In genomic region chr1:134332770-134333271, GRCm38 (mm10) we compare ENCODE assay signal across 9 mouse cellular contexts. TPM values are rescaled to one million over a fixed set of nuclear protein-coding genes. Genes with fewer than 3 reads are reported as not detected.
DNase-seq lines count a peak whose midpoint lies in the region; ATAC-seq and TF ChIP-seq lines count a peak whose summit lies in the region.
"Had no signal": no experiment of that assay in that cellular context is flagged by ENCODE, and none has a peak within 500 bp of the region (broad histone marks: within the 10 kb centered on the region; RNA-seq: fewer than 3 reads in every experiment).

Gene Ppfia4 (minus strand): TSS chr1:134332928.

- in situ Hi-C loops in ES-E14 (cut with MboI; ENCODE audit: low sequenced_read_pairs in 2 of 2, unreplicated experiment in 2 of 2): loop anchor here in 1 of 2 experiments (5.0 kb wide), 1 partner anchor 181 kb away; no protein-coding TSS in a partner anchor

- ATAC-seq in embryonic facial prominence, embryonic 14.5 days (ENCODE audit: low read depth): peak; percentile 41; the same call in 1 of the 2 replicates
- ATAC-seq in heart, embryonic 14.5 days (ENCODE audit: insufficient number of reproducible peaks, insufficient read depth, low FRiP score, low read depth): peak; percentile 82
- peak; percentile 69 for ATAC-seq in midbrain, embryonic 16.5 days

- H3K27ac ChIP-seq in ES-E14 (ENCODE audit: insufficient read depth, low read depth, low read length, poor library complexity, severe bottlenecking): no peak within 1 kb of the TSS
- H3K27ac ChIP-seq in embryonic facial prominence, embryonic 14.5 days (replicated peaks; ENCODE audit: low read depth, low read length): peak within 1 kb of the TSS; percentile 28; the same call in 1 of the 2 replicates
- H3K27ac ChIP-seq in heart, embryonic 14.5 days (replicated peaks in 1 of 2; ENCODE audit: control insufficient read depth in 1 of 2, insufficient read depth in 1 of 2, low read depth in 2 of 2, low read length in 2 of 2): peak within 1 kb of the TSS; percentile 82 to 87
- no peak within 1 kb of the TSS for H3K27ac ChIP-seq in midbrain, embryonic 16.5 days (ENCODE audit: low read length)
- H3K27ac ChIP-seq: liver, embryonic 14.5 days had no signal

- intact Hi-C loops in heart, postnatal 25 days (cut with DNase I): loop anchor here (1.0 to 5.0 kb wide), 3 partner anchors 182 to 276 kb away; no protein-coding TSS in a partner anchor

- whole genome bisulfite sequencing in embryonic facial prominence, embryonic 14.5 days: 39% methylated on average over 13 of the region's 13 CpGs
- 11% methylated on average over 13 of the region's 13 CpGs for WGBS in heart, embryonic 14.5 days
- WGBS in midbrain, embryonic 16.5 days: 62% methylated on average over 13 of the region's 13 CpGs

- H3K27me3 ChIP-seq in embryonic facial prominence, embryonic 14.5 days (replicated peaks; ENCODE audit: control insufficient read depth, insufficient read depth, low read length): no peaks in the 10 kb centered on the region
- H3K27me3 ChIP-seq in heart, embryonic 14.5 days (ENCODE audit: control insufficient read depth, insufficient read depth, low read length): no peaks in the 10 kb centered on the region
- no peaks in the 10 kb centered on the region for H3K27me3 ChIP-seq in midbrain, embryonic 16.5 days (ENCODE audit: control insufficient read depth, insufficient read depth, low read depth, low read length)

- H3K9me3 ChIP-seq in ES-E14 (ENCODE audit: control insufficient read depth, insufficient read depth, low read depth, low read length): no peaks in the 10 kb centered on the region
- H3K9me3 ChIP-seq in embryonic facial prominence, embryonic 14.5 days (ENCODE audit: control insufficient read depth, low read length): no peaks in the 10 kb centered on the region
- no peaks in the 10 kb centered on the region for H3K9me3 ChIP-seq in heart, embryonic 14.5 days (ENCODE audit: control insufficient read depth, low read length)
- H3K9me3 ChIP-seq in midbrain, embryonic 16.5 days (replicated peaks; ENCODE audit: control insufficient read depth, low read length, poor library complexity, severe bottlenecking): no peaks in the 10 kb centered on the region

- H3K4me3 ChIP-seq in ES-E14 (ENCODE audit: insufficient read depth in 1 of 2, low read depth in 1 of 2, low read length in 2 of 2, poor library complexity in 1 of 2, severe bottlenecking in 1 of 2): no peak within 1 kb of the TSS
- no peak within 1 kb of the TSS for H3K4me3 ChIP-seq in embryonic facial prominence, embryonic 14.5 days (ENCODE audit: low read depth, low read length)
- peak within 1 kb of the TSS in 1 of 2 experiments; percentile 12; a peak in 2 of 4 replicates for H3K4me3 ChIP-seq in heart, embryonic 14.5 days (ENCODE audit: control insufficient read depth in 1 of 2, insufficient read depth in 1 of 2, low read depth in 1 of 2, low read length in 2 of 2)
- no peak within 1 kb of the TSS for H3K4me3 ChIP-seq in midbrain, embryonic 16.5 days (ENCODE audit: low read depth, low read length)

- H3K9ac ChIP-seq in ES-E14 (ENCODE audit: insufficient read depth, low read depth, low read length, poor library complexity, severe bottlenecking): no peak within 1 kb of the TSS; the same call in 1 of the 2 replicates
- H3K9ac ChIP-seq in embryonic facial prominence, embryonic 14.5 days (ENCODE audit: low read depth, low read length): peak within 1 kb of the TSS; percentile 25; the same call in 1 of the 2 replicates
- peak within 1 kb of the TSS; percentile 55 for H3K9ac ChIP-seq in heart, embryonic 14.5 days (ENCODE audit: low read length)
- no peak within 1 kb of the TSS for H3K9ac ChIP-seq in midbrain, embryonic 16.5 days (ENCODE audit: low read depth, low read length)
- H3K9ac ChIP-seq: liver, embryonic 14.5 days had no signal

- H3K36me3 ChIP-seq in ES-E14 (ENCODE audit: control insufficient read depth, insufficient read depth, low read length, poor library complexity, severe bottlenecking): no peaks in the 10 kb centered on the region
- no peaks in the 10 kb centered on the region for H3K36me3 ChIP-seq in embryonic facial prominence, embryonic 14.5 days (ENCODE audit: control insufficient read depth, insufficient read depth, low read length)
- H3K36me3 ChIP-seq in heart, embryonic 14.5 days (ENCODE audit: control insufficient read depth, insufficient read depth, low read length): peaks cover 15% of the 10 kb centered on the region; the same call in 1 of the 2 replicates
- H3K36me3 ChIP-seq in midbrain, embryonic 16.5 days (ENCODE audit: control insufficient read depth, insufficient read depth, low read length): no peaks in the 10 kb centered on the region

- DNase-seq in heart, adult 11 months: peak; percentile 95
- no peak for DNase-seq in heart, postnatal 25 days (ENCODE audit: low spot score)
- no peak for DNase-seq in ES-E14 (ENCODE audit: low read depth, low spot score)
- DNase-seq in embryonic facial prominence, embryonic 14.5 days (ENCODE audit: low spot score): peak; percentile 74
- peak; percentile 71 to 84 for DNase-seq in left cerebral cortex, adult 18-20 months (ENCODE audit: low spot score in 2 of 2)
- peak; percentile 52 for DNase-seq in thymus, postnatal 4 days

- H3K4me1 ChIP-seq in ES-E14 (ENCODE audit: control insufficient read depth in 2 of 2, insufficient read depth in 2 of 2, low read length in 2 of 2, poor library complexity in 1 of 2): peaks cover 2 to 13% of the 10 kb centered on the region in 2 experiments; a peak in 1 of 4 replicates
- H3K4me1 ChIP-seq in embryonic facial prominence, embryonic 14.5 days (ENCODE audit: control insufficient read depth, insufficient read depth, low read length): peaks cover 15% of the 10 kb centered on the region
- peaks cover 47 to 64% of the 10 kb centered on the region in 2 experiments for H3K4me1 ChIP-seq in heart, embryonic 14.5 days (ENCODE audit: control insufficient read depth in 2 of 2, insufficient read depth in 2 of 2, low read length in 2 of 2)
- H3K4me1 ChIP-seq in midbrain, embryonic 16.5 days (ENCODE audit: control insufficient read depth, insufficient read depth, low read length): no peaks in the 10 kb centered on the region

- peak within 1 kb of the TSS; percentile 35 for H3K4me2 ChIP-seq in embryonic facial prominence, embryonic 14.5 days (ENCODE audit: low read depth, low read length)
- peak within 1 kb of the TSS; percentile 57 for H3K4me2 ChIP-seq in heart, embryonic 14.5 days (ENCODE audit: low read length)
- no peak within 1 kb of the TSS for H3K4me2 ChIP-seq in midbrain, embryonic 16.5 days (ENCODE audit: low read length)

TF ChIP-seq in ES-E14, 5 proteins besides CTCF, POLR2A, EP300 and RAD21:
- TF ChIP-seq ZNF384 (IDR thresholded peaks at IDR 0.05; ENCODE audit: low read depth, low read length) (no peak), MAFK (IDR thresholded peaks at IDR 0.05; ENCODE audit: insufficient read depth, low read depth, low read length) (no peak), ZC3H11A (IDR thresholded peaks at IDR 0.05; ENCODE audit: borderline replicate concordance, low read depth, low read length) (no peak), HCFC1 (IDR thresholded peaks at IDR 0.05; ENCODE audit: borderline replicate concordance, insufficient read depth, low read length) (no peak), CHD2 (IDR thresholded peaks at IDR 0.05; ENCODE audit: low read depth, low read length) (no peak)

RNA-seq across cellular contexts. Expression of gene Ppfia4, which starts in this region (rescaled TPM):
- 1 to 10 TPM; 1.6 to 1.9 TPM for total RNA-seq in heart, postnatal 25 days (2021)
- total RNA-seq in ES-E14 (2012; rRNA removed): 14.1 and 35.3 TPM in 2 replicates
- polyA plus RNA-seq in embryonic facial prominence, embryonic 14.5 days (2014; fragmentation: Nextera tagmentation; extraction: Ambion mirVana): 12.8 and 14.1 TPM in 2 replicates
- polyA plus RNA-seq in heart, embryonic 14.5 days (2014; fragmentation: Nextera tagmentation; extraction: Ambion mirVana): 10.5 and 11.9 TPM in 2 replicates
- 10 to 100 TPM; 44.2 to 45.4 TPM for total RNA-seq in left cerebral cortex, adult 18-20 months (2021)
- polyA plus RNA-seq in midbrain, embryonic 16.5 days (2015; fragmentation: Nextera tagmentation; extraction: Ambion mirVana): 20.2 and 25.6 TPM in 2 replicates

Comparison
In these comparisons a context has a peak if more than half of its experiments do, and no peak if none do; other contexts are left out.
1. DNase-seq: peak in heart, adult 11 months (single experiment), embryonic facial prominence, embryonic 14.5 days (single experiment), left cerebral cortex, adult 18-20 months (2 of 2) and thymus, postnatal 4 days (single experiment); none in heart, postnatal 25 days (single experiment) and ES-E14 (single experiment).
2. H3K27ac ChIP-seq: peak in embryonic facial prominence, embryonic 14.5 days (single experiment) and heart, embryonic 14.5 days (2 of 2); none in ES-E14 (single experiment) and midbrain, embryonic 16.5 days (single experiment).
3. H3K9ac ChIP-seq: peak in embryonic facial prominence, embryonic 14.5 days (single experiment) and heart, embryonic 14.5 days (single experiment); none in ES-E14 (single experiment) and midbrain, embryonic 16.5 days (single experiment).
4. Peak in every context shown above with its lines, with median percentiles within 50 percentile points of each other: ATAC-seq.